Mouse (Mus musculus): ENCODE results near the gene Zfp462.
A peak's percentile ranks its signal among the peaks of the same experiment; 100 is the strongest.
"Not testable (repeated sequence)": the region's sequence is repeated elsewhere in the genome, so short reads cannot be mapped to it uniquely, and the experiment has no call there.

Gene Zfp462

DNA sequence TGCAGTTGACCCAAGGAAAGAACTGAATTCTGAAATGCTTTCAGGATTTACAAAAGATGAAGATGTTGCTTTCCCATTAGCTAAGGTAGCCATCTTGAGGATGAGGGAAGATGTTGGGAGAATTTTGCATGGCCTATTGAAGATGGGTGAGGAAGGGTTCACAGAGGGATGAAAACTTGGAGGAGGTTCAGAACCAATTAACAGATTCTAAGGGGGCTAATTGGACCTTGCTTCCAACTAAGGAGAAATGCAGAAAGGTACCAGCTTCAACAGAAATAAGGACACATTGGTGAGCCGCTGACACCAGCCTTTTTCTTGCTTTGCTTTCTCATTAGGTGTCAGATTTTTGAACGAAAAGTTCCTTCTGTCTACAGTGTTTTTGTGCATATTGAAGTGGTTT is 6.0 kb downstream of the Zfp462 start:
- DNase-seq (ENCODE audit: low read depth, low spot score), result no peak

DNA sequence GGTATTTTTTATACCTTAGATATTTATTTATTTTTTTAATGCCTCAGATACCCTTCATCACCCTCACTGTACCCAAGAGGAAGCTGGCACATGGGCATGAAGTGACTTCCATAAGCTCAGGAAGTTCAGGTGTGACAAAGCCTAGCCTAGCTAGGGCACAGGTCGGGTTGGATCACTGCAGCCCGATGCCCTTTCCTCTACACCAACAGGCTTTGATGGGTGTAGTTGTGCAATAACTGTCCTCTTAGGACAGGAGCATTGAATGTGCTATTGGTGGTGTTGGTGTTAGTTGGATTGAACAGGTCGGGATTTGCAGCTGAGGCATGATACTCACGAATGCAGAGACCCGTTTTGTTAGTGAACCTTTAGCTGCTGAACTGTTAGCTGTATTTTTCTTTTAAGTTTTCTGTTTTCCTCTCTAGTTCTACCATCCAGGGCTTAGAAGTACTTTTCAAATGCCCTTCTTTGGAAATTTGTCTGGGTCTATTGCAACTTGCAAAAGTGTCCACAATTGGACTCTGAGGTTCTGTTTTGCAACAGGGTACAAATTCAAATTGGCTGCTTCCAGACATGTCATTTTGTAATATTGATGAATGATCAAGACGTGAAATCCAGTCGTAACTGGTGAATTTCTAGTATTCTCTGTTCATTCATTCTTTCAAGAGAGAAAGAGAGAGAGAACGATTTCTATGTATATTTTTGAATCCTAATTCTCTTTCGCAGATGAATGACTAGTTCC is 9.0 kb downstream of the Zfp462 start:
- no peak for DNase-seq (ENCODE audit: low read depth, low spot score)

DNA sequence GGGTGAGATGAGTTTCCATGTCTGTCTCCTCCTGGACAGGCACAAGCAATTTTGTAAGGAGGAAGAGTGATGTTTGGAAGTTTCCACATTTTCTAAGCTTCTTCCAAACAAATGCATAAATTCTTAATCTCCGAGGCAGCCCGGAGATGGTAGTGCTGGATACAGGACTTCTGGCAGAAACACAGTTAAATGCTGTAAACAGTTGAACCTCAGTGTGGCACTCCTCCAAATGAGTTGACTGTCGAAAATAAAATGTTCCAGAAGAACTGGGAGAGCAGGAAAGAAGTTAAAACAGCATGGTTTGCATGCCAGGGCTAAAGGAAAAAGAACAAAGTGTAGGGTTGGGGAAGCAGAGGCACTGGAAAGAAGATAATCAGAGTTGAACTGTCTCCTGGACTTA is 9.6 kb downstream of the Zfp462 start:
- no peak for DNase-seq (ENCODE audit: low read depth, low spot score)

DNA sequence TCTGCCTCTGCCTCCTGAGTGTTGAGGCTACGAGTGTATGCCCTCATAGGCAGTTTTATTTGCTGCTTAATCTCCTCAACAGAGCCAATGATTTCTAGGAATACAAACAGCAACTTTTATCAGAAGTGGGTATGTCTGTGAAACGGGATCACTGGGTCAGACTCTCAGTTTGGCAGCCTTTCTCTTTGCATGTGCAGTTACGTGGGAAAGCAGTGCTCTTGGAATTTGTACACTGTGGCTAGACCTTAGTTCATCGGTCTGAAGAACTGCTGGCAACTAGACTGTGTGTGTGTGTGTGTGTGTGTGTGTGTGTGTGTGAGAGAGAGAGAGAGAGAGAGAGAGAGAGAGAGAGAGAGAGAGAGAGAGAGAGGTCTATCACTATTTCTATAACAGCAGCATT is 15.9 kb downstream of the Zfp462 start:
- DNase-seq (ENCODE audit: low read depth, low spot score), result no peak

DNA sequence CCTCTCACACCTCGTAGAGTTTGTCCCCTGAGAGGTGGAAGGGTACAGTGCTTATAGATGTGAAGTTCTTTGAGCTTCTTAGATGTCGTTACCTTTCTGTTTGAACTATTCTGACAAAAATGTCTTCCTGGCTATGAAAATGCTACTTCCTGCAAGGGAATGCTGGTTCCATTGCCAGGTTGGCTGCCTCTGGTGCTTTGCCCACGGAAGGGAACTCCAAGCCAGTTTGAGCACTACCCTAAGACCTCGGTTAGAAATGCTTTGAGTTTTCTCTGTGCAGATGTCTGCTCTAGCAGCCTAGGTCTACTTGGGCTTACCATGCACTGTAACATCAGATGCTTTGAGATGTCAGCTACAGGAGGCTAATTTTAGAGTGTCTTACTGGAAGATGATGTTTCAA is 17.3 kb downstream of the Zfp462 start:
- no peak for DNase-seq (ENCODE audit: low read depth, low spot score)

DNA sequence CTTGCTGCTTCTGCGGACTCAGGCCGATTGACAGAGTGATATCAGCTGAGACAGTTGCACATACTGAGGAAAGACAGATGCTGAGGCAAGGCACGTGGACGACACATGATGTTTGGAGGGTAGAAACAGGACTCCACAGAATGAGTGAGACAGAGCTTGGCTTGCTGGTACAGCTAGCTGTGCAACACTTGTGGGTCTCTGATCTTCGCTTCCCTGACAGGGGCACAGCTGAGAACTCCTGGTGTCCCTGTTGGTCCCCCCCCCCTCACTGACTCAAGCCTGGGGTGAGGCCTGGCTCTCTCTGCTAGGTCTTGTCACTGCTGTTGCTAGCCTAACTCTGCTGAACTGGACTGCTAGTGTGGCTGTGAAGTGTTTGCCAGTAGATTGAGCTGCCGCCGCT is 18.7 kb downstream of the Zfp462 start:
- DNase-seq (ENCODE audit: low read depth, low spot score), result no peak

DNA sequence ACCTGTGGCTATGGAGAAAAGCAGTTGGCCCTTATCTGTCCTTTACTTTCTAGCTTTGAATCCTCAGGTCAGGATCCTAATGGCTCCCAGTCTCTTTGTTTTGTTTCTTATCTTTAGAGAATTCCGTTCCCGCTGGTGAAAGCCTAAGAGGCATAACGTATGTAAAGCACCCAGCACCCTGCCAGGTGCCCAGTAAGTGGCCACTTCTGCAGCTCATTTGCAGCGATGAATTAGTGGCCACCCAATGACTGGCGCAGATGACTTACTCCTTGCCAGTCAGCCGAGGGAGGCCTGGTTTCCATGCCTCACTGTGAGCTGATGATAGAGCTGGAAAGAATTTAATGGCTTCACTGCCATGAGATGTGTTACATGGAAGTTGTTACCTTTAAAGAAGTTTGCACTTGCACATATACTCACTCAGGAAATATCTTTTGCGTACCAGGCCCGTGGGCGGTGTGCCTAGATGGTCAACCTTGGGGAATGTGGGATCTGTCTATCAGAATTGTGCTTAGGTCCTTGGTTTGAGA is 20.4 kb downstream of the Zfp462 start:
- no peak for DNase-seq (ENCODE audit: low read depth, low spot score)

DNA sequence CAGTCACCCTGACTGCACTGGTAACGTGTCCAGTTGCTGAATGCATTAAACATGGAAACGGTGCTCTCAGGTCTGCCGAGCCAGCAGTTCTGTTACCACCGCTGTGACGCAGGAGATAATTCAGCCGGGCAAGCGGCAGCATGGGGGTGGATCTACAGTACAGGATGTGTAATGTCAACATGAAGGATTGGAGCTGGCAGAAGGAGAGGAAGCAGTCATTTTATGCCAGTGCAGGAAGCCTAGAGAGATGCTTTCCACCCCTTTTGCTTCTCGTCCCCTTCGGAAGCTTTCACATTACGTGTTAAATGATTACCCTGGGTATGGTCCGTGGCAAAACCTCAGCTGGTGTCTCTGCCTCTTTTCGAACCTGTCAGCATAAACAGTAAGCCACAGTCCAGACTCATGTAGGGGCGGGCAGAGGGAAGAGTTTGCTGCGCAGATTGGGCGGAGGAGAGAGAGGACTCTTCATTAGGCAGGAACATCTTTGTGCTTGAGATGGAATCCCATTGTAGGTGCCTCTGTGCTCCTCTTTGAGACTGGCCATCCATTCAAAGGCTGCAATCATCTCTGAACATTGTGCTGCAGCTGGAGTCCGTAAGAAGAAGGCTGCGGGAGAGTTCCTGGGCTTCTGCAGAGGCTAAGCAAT is 21.4 kb downstream of the Zfp462 start:
- no peak for DNase-seq (ENCODE audit: low read depth, low spot score)

DNA sequence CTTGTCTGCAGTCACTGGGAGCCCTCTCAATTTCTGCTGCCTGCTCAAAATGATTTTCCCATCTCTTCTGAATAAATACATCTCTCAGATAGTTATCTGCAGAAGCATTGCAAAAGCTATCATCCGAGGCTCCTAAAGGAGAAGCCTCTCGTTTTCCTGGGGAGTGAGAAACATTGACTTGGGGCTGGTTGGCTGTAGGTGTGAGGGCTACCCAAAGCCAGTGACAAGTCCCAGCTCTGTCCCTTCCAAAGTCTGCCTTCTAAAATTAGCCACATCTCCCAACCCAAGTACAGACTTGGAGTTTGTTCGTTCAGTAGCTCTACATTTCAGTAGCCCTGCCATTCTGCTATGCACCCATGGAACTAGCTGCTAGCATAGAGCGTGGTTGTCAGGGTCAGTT is 22.3 kb downstream of the Zfp462 start:
- no peak for DNase-seq (ENCODE audit: low read depth, low spot score)

DNA sequence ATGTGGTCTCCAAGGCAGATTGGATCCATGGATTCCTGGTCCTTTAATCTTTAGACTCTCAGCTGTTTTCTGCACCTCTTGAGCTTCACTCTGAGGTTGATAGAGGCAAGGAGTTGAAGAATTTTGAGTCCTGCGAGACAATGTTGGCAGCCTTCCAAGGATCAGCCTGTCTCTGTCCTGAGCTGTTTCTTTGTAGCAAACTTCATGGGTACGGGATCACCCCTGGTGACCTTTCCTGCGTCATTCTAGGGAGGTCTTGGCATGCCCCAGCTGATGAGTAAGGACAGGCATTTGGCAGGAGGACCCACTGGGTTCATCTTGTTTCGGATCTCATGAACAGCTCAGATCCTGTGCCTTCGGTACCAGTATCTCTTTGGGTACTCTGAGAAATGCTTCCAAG is 22.9 kb downstream of the Zfp462 start:
- DNase-seq (ENCODE audit: low read depth, low spot score), result no peak

DNA sequence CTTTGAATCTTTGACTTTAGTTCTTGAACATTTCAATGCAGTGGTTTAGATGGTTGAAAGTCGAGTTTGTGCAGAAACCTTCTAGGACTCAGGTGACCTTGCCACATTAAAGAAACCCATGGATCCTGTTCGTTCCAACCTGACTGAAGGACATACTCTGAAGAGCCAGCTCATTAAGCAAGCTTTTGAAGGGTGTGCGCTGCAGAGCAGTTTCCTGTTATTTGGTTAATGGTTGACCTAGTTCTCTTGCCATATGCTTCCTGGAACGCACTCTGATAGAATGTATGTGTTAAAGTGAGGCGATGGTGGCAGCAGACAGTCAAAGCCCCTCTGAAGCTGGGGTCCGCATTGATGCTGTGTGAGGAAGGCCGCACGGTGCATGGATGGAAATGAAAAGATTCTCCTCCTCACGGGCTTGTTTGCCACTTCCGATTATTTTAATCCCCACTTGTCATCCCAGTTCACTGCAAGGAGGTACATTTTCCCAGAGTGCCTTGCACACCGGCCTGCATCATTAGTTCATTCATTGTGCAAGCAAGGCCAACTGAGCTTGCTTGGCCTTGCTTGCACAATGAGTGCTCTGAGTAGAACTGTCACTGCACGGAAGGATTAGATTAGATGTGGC is 24.9 kb downstream of the Zfp462 start:
- DNase-seq (ENCODE audit: low read depth, low spot score), result no peak

DNA sequence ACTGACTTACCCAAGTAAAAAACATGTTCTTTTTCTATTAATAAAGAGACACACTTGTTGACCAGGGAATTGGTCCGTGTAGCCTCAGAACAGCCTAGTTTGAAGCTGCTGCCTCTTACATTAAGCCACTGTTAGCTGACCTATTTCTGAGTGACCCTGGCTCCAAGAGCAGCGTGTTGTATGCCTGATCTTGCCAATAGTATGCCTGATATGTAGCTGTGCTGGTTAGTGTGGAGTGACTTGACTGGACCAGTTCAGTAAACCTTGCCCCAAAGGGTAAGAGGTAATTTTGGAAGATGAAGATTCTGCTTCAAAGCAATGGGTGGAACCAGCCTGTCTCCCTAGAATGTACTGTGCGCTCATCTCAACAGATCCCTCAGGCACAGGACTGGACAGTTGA is 26.5 kb downstream of the Zfp462 start:
- DNase-seq (ENCODE audit: low read depth, low spot score), result no peak

DNA sequence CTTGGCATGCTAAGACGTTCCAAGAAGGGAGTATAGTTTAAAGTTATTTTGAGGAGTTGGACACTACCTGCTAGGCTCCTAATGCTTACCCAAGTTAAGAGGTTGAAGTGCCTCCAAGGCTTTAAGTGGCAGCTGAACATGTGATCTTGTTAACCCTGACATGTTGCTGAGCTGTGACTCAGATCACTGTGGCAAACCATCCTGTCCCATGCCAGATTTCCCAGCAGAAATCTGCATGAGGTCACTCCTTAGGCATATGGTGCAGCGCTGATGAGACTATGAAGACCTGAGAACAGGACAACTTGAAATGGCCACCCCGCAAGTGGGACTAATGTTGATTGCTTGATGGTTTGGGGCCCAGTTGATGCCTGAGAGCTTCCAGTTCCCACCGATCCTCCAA is 27.2 kb downstream of the Zfp462 start:
- no peak for DNase-seq (ENCODE audit: low read depth, low spot score)

DNA sequence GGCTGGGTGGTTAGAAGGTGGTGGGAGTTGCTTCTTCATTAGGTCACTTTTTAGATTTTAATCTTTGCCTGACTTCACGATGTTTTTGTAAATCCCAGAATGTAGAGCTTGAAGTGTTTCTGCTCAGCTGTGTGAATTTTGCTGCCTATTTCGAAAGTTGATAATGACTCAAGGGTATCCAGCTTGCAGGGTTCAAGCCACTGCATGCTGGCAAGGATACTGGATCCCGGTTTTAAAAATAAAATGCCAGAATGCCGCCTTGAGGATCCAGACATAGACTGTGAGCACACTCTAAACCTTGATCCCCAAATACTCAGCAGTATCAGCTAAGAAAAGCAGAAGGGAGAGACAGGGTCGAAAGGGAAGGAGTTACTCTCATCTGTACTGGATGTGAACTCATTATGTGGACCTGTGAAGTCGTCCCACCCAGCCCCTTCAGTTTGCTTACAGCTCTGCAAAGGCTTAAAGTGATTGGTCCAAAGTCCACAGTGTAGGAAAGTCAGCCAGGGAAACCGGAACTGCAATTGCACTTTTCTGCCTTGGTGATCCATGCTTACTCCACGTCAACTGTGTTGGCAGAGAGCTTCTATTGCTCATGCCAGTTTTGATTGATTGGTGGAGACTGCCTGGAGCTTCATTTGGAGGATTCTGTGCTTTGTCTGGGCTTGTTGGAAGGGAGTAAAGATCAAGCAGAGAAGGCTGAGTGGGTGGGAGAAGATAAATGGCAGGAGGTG is 28.1 kb downstream of the Zfp462 start:
- DNase-seq (ENCODE audit: low read depth, low spot score), result no peak

DNA sequence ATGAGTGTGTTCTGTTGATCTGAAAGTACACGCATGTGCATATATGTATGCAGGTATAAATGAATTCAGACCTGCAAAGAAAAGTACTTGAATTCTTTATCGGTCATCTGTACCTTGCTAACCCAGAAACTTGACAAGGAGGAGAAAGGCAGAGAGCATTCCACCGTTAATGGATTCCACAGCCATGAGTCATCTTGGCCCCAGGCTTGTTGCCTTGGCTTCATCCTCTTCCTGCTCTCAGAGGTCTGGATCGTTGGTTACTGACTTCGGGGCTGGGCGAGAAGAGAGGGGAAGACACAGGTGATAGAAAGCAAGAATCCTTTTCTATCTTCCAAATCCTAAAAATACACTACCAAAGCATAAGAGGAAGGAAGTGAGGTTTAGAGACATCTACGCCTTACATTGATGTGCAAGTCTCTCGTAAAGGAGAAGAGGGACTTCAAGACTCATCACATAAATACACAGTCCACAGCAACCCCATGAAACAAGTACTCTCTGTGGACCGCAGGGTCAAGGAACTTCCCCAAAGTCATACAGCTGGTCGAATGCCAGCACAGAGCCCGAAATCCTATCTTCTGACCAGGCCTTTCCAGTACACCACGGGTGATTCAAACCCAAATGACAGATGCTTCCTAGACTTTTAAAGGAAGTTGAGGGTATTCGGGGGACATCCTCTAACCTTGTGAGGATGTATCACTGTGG is 35.1 kb downstream of the Zfp462 start:
- DNase-seq (ENCODE audit: low read depth, low spot score), result no peak

DNA sequence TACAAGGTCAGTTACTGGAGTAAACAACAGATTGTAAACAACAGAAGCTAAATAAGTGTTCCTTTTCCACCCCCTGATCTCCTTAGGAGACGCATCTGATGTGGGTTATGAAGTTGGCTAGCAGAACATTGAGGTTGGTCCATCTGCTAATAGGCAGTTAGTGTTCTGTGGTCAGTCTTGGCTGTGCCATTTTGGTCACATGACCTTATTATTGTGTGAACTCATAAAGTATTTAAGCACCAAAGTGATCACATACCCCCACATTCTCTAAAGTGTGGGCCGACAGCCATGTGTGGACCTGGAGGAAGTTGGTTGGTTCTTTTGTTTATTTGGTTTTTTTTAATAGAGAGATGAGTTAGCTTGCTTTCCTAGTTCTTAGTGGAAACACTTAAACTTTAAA is 39.7 kb downstream of the Zfp462 start:
- DNase-seq (ENCODE audit: low read depth, low spot score), result no peak

DNA sequence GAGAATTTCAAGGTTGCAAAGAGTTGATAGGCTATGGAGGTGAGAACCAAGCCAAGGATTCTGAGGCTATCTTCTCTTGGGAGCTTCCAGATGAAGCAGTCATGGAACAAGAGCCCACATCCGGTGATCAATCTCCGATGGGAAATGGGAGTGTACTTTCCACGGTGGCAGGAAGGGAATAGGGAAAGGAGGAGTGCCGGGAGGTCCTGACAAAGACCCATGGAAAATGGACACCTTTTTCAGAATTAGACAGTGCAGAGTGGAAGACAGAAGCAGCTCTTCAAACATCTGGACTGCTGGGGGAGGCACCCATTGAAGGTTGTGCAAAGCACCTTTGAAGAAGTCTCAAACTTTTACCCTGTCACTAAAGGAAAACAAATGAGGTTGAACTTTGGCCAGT is 41.8 kb downstream of the Zfp462 start:
- no peak for DNase-seq (ENCODE audit: low read depth, low spot score)

DNA sequence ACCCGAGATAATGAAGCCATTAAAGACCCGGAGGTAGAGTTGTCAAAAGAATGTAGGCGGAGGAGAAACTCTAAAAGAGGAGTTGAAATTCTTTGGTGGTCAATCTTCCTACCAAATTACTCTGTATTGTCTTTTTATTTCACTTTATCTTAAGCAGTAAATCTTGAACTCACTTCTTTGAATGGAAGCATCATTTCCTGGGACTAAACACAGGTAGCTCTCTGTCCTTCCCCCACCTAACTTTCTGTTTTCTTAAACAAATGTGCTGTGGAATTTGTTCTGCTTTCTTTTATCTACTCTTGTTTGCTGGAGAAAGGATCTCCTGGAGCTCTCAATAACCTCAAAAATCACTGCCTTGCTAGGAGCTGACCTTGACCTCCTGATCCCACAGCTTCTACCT is 42.4 kb downstream of the Zfp462 start:
- DNase-seq (ENCODE audit: low read depth, low spot score), result no peak

DNA sequence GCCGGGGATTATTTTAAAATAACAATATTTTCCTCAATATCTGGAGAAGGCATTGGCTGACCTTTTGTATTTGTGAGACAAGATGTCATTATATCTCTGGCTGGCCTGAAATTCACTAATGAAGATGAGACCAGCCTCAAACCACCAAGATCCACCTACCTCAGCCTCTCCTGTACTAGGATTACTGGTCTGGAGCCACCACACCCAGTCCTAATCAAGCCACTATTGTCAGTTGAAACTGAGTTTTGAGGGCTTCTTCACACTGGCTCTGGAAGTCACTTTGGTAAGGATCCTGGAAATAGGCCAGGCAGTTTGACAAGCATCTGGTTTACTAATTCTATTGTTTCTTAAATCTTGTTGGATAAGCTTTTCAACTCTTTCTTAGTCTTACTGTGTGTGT is 43.1 kb downstream of the Zfp462 start:
- DNase-seq (ENCODE audit: low read depth, low spot score), result no peak

DNA sequence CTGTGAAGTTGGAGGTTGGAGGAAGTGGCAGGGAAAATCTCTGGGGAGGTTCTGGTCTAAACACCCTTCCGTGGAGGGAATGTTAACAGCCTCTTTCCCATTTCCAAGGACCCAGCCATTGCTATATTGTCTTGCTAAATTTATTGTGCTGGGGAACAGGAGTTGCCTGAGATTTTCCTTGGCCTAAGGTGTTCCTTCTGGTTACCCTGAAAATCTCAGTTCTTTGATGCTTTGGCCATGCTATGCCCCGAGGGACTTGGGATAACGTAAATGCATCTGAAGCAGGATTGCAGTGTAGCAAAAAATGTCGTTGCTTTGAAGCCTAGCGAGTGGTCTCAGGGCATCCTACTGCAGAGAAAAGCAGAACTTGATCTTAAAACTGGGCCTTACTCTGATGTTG is 47.1 kb downstream of the Zfp462 start:
- DNase-seq (ENCODE audit: low read depth, low spot score), result peak; percentile 55

DNA sequence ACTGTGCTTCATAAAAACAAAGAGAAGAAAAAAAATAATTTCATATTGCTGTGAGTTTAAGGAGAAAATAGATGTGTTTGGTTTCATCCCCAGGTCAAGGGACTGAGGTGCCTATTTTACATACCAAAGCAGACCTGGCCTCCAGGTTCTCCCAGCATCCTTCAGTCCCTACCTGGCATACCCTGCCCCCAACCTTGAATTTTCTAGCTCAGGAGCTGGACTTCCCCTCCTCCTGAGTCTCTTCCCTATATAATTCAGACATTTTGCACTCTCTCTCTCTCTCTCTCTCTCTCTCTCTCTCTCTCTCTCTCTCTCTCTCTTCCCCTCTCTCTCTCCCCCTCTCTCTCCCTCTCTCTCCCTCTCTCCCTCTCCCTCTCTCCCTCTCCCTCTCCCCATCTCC is 48.2 kb downstream of the Zfp462 start:
- not testable (repeated sequence) for DNase-seq (ENCODE audit: low read depth, low spot score)

DNA sequence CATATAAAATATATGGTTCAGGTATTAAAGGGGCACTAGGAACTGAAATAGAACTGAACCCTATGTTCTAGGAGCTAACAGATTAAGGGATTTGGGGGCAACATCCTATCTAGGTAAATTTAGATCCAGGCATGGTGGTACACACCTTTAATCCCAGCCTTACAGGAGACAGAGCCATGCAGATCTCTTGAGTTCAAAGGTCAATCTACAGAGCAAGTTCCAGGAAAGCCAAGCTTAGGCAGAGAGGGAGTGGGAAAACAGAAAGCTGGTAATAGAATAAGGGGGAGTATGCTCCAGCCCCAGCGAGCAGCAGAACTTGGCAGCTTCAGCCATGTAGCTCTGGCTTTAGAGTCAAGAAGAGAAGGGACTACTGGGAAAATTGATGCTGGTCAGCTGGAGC is 50.4 kb downstream of the Zfp462 start:
- DNase-seq (ENCODE audit: low read depth, low spot score), result no peak

All from WW6 (cell line).